Mouse (Mus musculus): ENCODE data around the gene Atxn2. TPM values are rescaled to one million over a fixed set of nuclear protein-coding genes. Genes with fewer than 3 reads are reported as not detected.

The Atxn2 gene
- polyA plus RNA-seq, 1 experiment = 60.6 TPM

- TF ChIP-seq POLR2A (IDR thresholded peaks at IDR 0.05; ENCODE audit: borderline replicate concordance, control insufficient read depth, low read depth, low read length) = no peak
- TF ChIP-seq CTCF (IDR thresholded peaks at IDR 0.05; ENCODE audit: control insufficient read depth, insufficient read depth, low read length) = no peak
- under 1% methylated on average over 35 of the region's 35 CpGs for WGBS
- Histone ChIP-seq H3K27ac (ENCODE audit: control insufficient read depth, insufficient read depth, low read depth, low read length, poor library complexity) (peak within 1 kb of the TSS; percentile 100), H3K4me1 (ENCODE audit: control insufficient read depth, insufficient read depth, low read length) (peaks cover 5% of the 10 kb centered on the region), H3K4me3 (replicated peaks; ENCODE audit: control insufficient read depth, low read depth, low read length) (peak within 1 kb of the TSS; percentile 89)
Measured at GRCm38 (mm10) chr5:121837441-121838340, 126.6 kb downstream of the Atxn2 start, which contains the start of gene Sh2b3. Gene Sh2b3, minus strand, starts transcription at chr5:121837646.

DNA sequence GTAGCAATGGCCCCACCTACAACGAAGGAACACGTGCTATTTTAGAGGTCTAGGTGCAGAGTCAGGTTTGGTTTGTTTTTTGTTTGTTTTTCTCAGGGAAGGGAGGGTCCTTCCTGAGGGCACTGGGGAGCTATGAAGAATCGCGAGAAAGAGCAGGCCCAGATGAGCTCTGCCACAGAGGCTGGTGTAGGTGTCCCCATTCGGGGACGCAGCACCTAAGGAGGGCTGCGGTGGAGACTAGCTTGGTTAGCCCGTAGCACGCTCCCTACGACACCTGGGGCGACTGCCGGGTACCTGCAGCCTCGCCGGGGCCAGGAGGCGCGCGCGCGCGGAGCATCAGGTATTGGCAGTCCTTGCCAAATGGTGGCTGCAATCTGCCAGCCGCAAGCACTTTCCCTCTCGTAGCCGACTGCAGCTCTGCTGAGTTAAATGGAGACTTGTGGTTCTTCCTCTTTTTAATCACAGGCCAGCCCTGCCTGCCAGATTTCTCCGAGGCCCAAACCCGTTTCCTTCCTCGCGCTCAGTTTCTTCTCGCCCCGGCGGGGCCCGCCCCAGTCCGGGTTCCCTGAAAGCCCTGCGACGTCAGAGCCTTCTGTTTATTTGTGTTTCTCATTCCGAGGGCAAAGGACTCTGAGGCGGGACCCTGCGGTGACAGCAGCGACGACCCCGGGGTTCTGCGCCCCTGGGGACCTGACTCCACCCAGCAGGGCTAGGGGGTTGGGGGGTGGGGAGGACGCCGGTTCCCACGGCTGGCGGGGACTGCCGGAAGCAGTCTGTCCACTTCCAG is 127.4 kb downstream of the Atxn2 start:
- under 1% methylated on average over 46 of the region's 46 CpGs for WGBS
- H3K4me1 ChIP-seq (ENCODE audit: control insufficient read depth, insufficient read depth, low read length) = peaks cover 1% of the 10 kb centered on the region; the same call in 1 of the 2 replicates
- TF ChIP-seq POLR2A (IDR thresholded peaks at IDR 0.05; ENCODE audit: borderline replicate concordance, control insufficient read depth, low read depth, low read length) (peak; percentile 22), CTCF (IDR thresholded peaks at IDR 0.05; ENCODE audit: control insufficient read depth, insufficient read depth, low read length) (no peak)
- peak overlapping the region; percentile 47 for H3K4me3 ChIP-seq (replicated peaks; ENCODE audit: control insufficient read depth, low read depth, low read length)
- peak overlapping the region; percentile 96 for H3K27ac ChIP-seq (ENCODE audit: control insufficient read depth, insufficient read depth, low read depth, low read length, poor library complexity)

- H3K4me1 ChIP-seq (ENCODE audit: control insufficient read depth, insufficient read depth, low read length) = peaks cover 1% of the 10 kb centered on the region; the same call in 1 of the 2 replicates
- peak overlapping the region; percentile 10 for H3K4me3 ChIP-seq (replicated peaks; ENCODE audit: control insufficient read depth, low read depth, low read length)
- 20% methylated on average over 7 of the region's 7 CpGs for WGBS
- peak overlapping the region; percentile 96 for H3K27ac ChIP-seq (ENCODE audit: control insufficient read depth, insufficient read depth, low read depth, low read length, poor library complexity)
- TF ChIP-seq CTCF (IDR thresholded peaks at IDR 0.05; ENCODE audit: control insufficient read depth, insufficient read depth, low read length) = no peak
- no peak for TF ChIP-seq POLR2A (IDR thresholded peaks at IDR 0.05; ENCODE audit: borderline replicate concordance, control insufficient read depth, low read depth, low read length)
Measured at GRCm38 (mm10) chr5:121839128-121839473, 128.0 kb downstream of the Atxn2 start.

GRCm38 (mm10) chr5:121841516-121841915 is 130.4 kb downstream of the Atxn2 start:
- no peak overlapping the region for H3K4me3 ChIP-seq (replicated peaks; ENCODE audit: control insufficient read depth, low read depth, low read length)
- peaks cover 2% of the 10 kb centered on the region; the same call in 1 of the 2 replicates for H3K4me1 ChIP-seq (ENCODE audit: control insufficient read depth, insufficient read depth, low read length)
- no peak overlapping the region for H3K27ac ChIP-seq (ENCODE audit: control insufficient read depth, insufficient read depth, low read depth, low read length, poor library complexity)
- no peak for TF ChIP-seq CTCF (IDR thresholded peaks at IDR 0.05; ENCODE audit: control insufficient read depth, insufficient read depth, low read length)
- no peak for TF ChIP-seq POLR2A (IDR thresholded peaks at IDR 0.05; ENCODE audit: borderline replicate concordance, control insufficient read depth, low read depth, low read length)
- 93% methylated on average over 9 of the region's 9 CpGs for WGBS

DNA sequence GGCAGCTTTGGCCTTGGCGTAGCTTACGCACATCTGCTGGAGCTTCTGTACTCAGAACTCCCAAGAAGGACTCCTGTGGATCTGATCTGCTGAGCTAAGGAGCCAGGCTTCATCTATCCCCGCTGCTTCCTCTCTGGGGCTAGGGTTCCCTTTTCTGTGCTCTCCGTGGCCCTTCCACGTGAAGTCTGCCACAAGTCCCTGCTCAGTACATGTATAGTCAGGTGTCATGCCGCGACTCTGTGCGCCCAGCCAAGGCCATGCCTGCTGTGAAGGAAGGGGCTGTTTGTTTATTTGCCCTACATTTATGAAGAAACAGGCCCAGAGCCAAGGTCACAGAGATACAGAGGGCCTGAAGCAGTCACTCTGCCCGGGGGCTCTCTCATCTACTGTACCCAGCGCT is 130.8 kb downstream of the Atxn2 start:
- Histone ChIP-seq H3K27ac (ENCODE audit: control insufficient read depth, insufficient read depth, low read depth, low read length, poor library complexity) (no peak overlapping the region), H3K4me1 (ENCODE audit: control insufficient read depth, insufficient read depth, low read length) (peaks cover 2% of the 10 kb centered on the region; the same call in 1 of the 2 replicates), H3K4me3 (replicated peaks; ENCODE audit: control insufficient read depth, low read depth, low read length) (no peak overlapping the region)
- TF ChIP-seq CTCF (IDR thresholded peaks at IDR 0.05; ENCODE audit: control insufficient read depth, insufficient read depth, low read length) = no peak
- TF ChIP-seq POLR2A (IDR thresholded peaks at IDR 0.05; ENCODE audit: borderline replicate concordance, control insufficient read depth, low read depth, low read length) = no peak
- WGBS = 39% methylated on average over 10 of the region's 10 CpGs

DNA sequence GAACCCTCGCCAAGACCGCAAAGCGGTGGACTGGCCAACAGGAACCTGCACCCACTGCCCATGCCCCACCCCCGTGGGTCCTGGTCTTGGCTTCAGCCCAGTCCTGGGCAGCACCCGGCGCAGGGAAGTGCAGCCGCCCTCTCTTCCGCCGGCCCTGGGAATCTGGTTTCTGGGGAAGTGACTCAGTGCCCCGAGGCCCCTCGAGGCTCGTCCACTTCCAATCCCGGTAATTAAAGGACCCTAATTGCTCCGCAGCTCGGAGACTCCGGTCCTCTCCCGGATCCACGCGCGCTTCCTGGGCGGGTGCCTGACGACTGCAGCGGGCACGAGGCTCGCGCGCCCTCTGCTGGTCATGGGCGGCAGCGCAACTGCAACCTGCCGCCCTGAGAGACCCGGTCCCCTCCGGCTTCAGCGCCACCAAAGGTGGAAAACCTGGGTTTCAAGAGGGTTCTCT is 131.6 kb downstream of the Atxn2 start:
- peak overlapping the region; percentile 59 for H3K4me3 ChIP-seq (replicated peaks; ENCODE audit: control insufficient read depth, low read depth, low read length)
- 1% methylated on average over 33 of the region's 33 CpGs for WGBS
- no peak overlapping the region; the same call in 1 of the 2 replicates for H3K27ac ChIP-seq (ENCODE audit: control insufficient read depth, insufficient read depth, low read depth, low read length, poor library complexity)
- peaks cover 2% of the 10 kb centered on the region; the same call in 1 of the 2 replicates for H3K4me1 ChIP-seq (ENCODE audit: control insufficient read depth, insufficient read depth, low read length)
- peak; percentile 92 for TF ChIP-seq CTCF (IDR thresholded peaks at IDR 0.05; ENCODE audit: control insufficient read depth, insufficient read depth, low read length)
- TF ChIP-seq POLR2A (IDR thresholded peaks at IDR 0.05; ENCODE audit: borderline replicate concordance, control insufficient read depth, low read depth, low read length) = peak; percentile 31; the same call in 1 of the 2 replicates

- peaks cover 4% of the 10 kb centered on the region; the same call in 1 of the 2 replicates for H3K4me1 ChIP-seq (ENCODE audit: control insufficient read depth, insufficient read depth, low read length)
- WGBS = 9% methylated on average over 17 of the region's 17 CpGs
- no peak overlapping the region for H3K4me3 ChIP-seq (replicated peaks; ENCODE audit: control insufficient read depth, low read depth, low read length)
- H3K27ac ChIP-seq (ENCODE audit: control insufficient read depth, insufficient read depth, low read depth, low read length, poor library complexity) = no peak overlapping the region
- TF ChIP-seq CTCF (IDR thresholded peaks at IDR 0.05; ENCODE audit: control insufficient read depth, insufficient read depth, low read length) (no peak), POLR2A (IDR thresholded peaks at IDR 0.05; ENCODE audit: borderline replicate concordance, control insufficient read depth, low read depth, low read length) (no peak)
Measured at GRCm38 (mm10) chr5:121843138-121843905, 132.2 kb downstream of the Atxn2 start.
